Mouse (Mus musculus): ENCODE results near the gene Shroom2. TPM values are rescaled to one million over a fixed set of nuclear protein-coding genes. Genes with fewer than 3 reads are reported as not detected.

Shroom2 gene
- polyA plus RNA-seq, 2 experiments from 2014 or later: not detected

Other genes with a start within 250 kb of the Shroom2 start
- gene Cldn34a, start 206.1 kb downstream of the Shroom2 start, polyA plus RNA-seq (2017; shearing (Covaris generic)): not detected
- gene Gpr143, start 12.5 kb upstream of the Shroom2 start, polyA plus RNA-seq (2017; shearing (Covaris generic)): not detected
- gene Usp51, start 237.0 kb upstream of the Shroom2 start, polyA plus RNA-seq (2017; shearing (Covaris generic)): not detected